Mouse (Mus musculus) ES-E14 (cell line): ENCODE measurements around the gene Amhr2. TPM values are rescaled to one million over a fixed set of nuclear protein-coding genes. Genes with fewer than 3 reads are reported as not detected.
A peak's percentile ranks its signal among the peaks of the same experiment; 100 is the strongest.

Experiments
- DNase-seq: peaks from one replicate; pipeline ENCODE4 v3.0.0-alpha.2; 2013; ENCODE audit warnings: low read depth, low spot score
- H3K27ac ChIP-seq: 2 replicates; pipeline ENCODE4 v1.5.1; 2012; ENCODE audit warnings: low read depth, mild to moderate bottlenecking, low read length, moderate library complexity, mixed read lengths; ENCODE audit not compliant: poor library complexity, insufficient read depth, severe bottlenecking
- H3K36me3 ChIP-seq: 2 replicates; pipeline ENCODE4 v1.6.1; 2012; ENCODE audit warnings: mild to moderate bottlenecking, low read length, moderate library complexity, mixed read lengths; ENCODE audit not compliant: control insufficient read depth, poor library complexity, insufficient read depth, severe bottlenecking
- H3K4me1 ChIP-seq, 2 experiments: fragments of 150-350 bp in 1 of 2; sonication (generic) in 1 of 2; 2 replicates each; pipeline ENCODE4 v1.6.1; 2012; ENCODE audit warnings: low read length in 2 of 2, mild to moderate bottlenecking in 1 of 2, mixed read lengths in 1 of 2; ENCODE audit not compliant: control insufficient read depth in 2 of 2, insufficient read depth in 2 of 2, poor library complexity in 1 of 2
- H3K4me3 ChIP-seq, 2 experiments: fragments of 150-350 bp in 1 of 2; sonication (generic) in 1 of 2; 2 replicates each; pipeline ENCODE4 v1.5.1; 2012; ENCODE audit warnings: low read length in 2 of 2, low read depth in 1 of 2, mild to moderate bottlenecking in 1 of 2, mixed read lengths in 1 of 2; ENCODE audit not compliant: insufficient read depth in 1 of 2, poor library complexity in 1 of 2, severe bottlenecking in 1 of 2
- H3K9ac ChIP-seq: 2 replicates; pipeline ENCODE4 v1.6.1; 2012; ENCODE audit warnings: low read depth, mild to moderate bottlenecking, low read length, mixed read lengths; ENCODE audit not compliant: poor library complexity, insufficient read depth, severe bottlenecking
- H3K9me3 ChIP-seq: fragments of 150-350 bp; sonication (generic); 2 replicates; pipeline ENCODE4 v1.6.1; 2012; ENCODE audit warnings: low read depth, mild to moderate bottlenecking, low read length; ENCODE audit not compliant: control insufficient read depth, insufficient read depth
- CHD2 ChIP-seq: IDR thresholded peaks from 2 replicates; pipeline ENCODE4 v1.6.1; 2014; ENCODE audit warnings: mild to moderate bottlenecking, low read depth, low read length, inconsistent platforms
- HCFC1 ChIP-seq: IDR thresholded peaks from 2 replicates; pipeline ENCODE4 v1.6.1; 2012; ENCODE audit warnings: low read length, inconsistent platforms, borderline replicate concordance; ENCODE audit not compliant: insufficient read depth
- MAFK ChIP-seq: IDR thresholded peaks from 2 replicates; pipeline ENCODE4 v1.6.1; 2014; ENCODE audit warnings: mild to moderate bottlenecking, low read depth, low read length, inconsistent platforms; ENCODE audit not compliant: insufficient read depth
- ZC3H11A ChIP-seq: IDR thresholded peaks from 2 replicates; pipeline ENCODE4 v1.6.1; 2012; ENCODE audit warnings: low read depth, mild to moderate bottlenecking, inconsistent platforms, low read length, borderline replicate concordance
- ZNF384 ChIP-seq: IDR thresholded peaks from 2 replicates; pipeline ENCODE4 v1.6.1; 2012; ENCODE audit warnings: low read depth, low read length, inconsistent platforms
- in situ Hi-C, 2 experiments: fragments of 600-800 bp; cut with MboI; formaldehyde crosslinking; loops; one replicate each; pipeline ENCODE4 v1.15.1; 2025; ENCODE audit warnings: low sequenced_read_pairs in 2 of 2, inconsistent platforms in 1 of 2; ENCODE audit not compliant: unreplicated experiment in 2 of 2
- total RNA-seq: library from RNA; depleted of rRNA; stranded (reverse); fragments of 300-350 nt; gene quantifications from 2 replicates; pipeline ENCODE4 v1.2.3, GENCODE M21; 2012

The Amhr2 gene
- total RNA-seq, 1 experiment, result 5.6 TPM

DNA sequence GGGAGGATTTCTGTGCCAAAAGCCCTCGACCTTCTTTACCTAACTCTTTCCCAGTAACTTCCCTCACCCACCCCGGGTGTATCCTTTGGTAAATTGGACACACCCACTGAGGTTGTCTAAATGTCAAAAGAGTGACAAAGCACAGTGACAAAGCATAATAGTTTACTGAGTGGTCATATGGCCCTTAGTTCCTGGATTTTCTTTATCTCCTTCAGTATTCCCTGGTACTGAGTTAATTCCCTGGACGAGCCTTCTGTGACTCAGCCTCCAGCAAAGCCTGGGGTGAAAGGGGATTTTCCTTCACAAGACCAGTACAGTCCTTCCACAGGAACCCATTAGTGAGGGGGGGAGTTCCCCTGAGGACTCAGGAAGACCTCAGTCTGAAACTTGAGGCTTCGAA is 15.8 kb downstream of the Amhr2 start:
- TF ChIP-seq ZNF384 (no peak), CHD2 (no peak), HCFC1 (no peak), MAFK (peak; percentile 68)
- Histone ChIP-seq H3K27ac (peak overlapping the region; percentile 22; the same call in 1 of the 2 replicates), H3K4me1 (peaks cover 0 to 17% of the 10 kb centered on the region in 2 experiments; a peak in 2 of 4 replicates), H3K9me3 (no peaks in the 10 kb centered on the region), H3K36me3 (peaks cover 5% of the 10 kb centered on the region), H3K4me3 (peak overlapping the region; percentile 73 to 84), H3K9ac (peak overlapping the region; percentile 62; the same call in 1 of the 2 replicates)
- in situ Hi-C loops, result no loop called here
- no peak for DNase-seq

GRCm38 (mm10) chr15:102461430-102462075 is 16.4 kb downstream of the Amhr2 start:
- in situ Hi-C loops, result no loop called here
- Histone ChIP-seq H3K36me3 (peaks cover 5% of the 10 kb centered on the region), H3K9ac (0 out of 2 replicates have a peak overlapping the region, but pooled peaks have one; percentile 55), H3K4me1 (peaks cover 0 to 14% of the 10 kb centered on the region in 2 experiments; a peak in 2 of 4 replicates), H3K27ac (peak overlapping the region; percentile 37; the same call in 1 of the 2 replicates), H3K9me3 (no peaks in the 10 kb centered on the region), H3K4me3 (peak overlapping the region; percentile 73 to 84)
- TF ChIP-seq MAFK (no peak), ZNF384 (peak; percentile 90)
- no peak for DNase-seq

GRCm38 (mm10) chr15:102463666-102464065 is 18.5 kb downstream of the Amhr2 start:
- Histone ChIP-seq H3K36me3 (peaks cover 5% of the 10 kb centered on the region), H3K9ac (no peak overlapping the region), H3K4me3 (no peak overlapping the region), H3K4me1 (peaks cover 0 to 14% of the 10 kb centered on the region in 2 experiments; a peak in 2 of 4 replicates), H3K27ac (no peak overlapping the region), H3K9me3 (no peaks in the 10 kb centered on the region)
- DNase-seq, result no peak
- in situ Hi-C loops, result no loop called here
- no peak for TF ChIP-seq HCFC1
- TF ChIP-seq CHD2, result no peak
- TF ChIP-seq ZC3H11A, result no peak
- no peak for TF ChIP-seq ZNF384
- no peak for TF ChIP-seq MAFK

GRCm38 (mm10) chr15:102468675-102469370 is 23.7 kb downstream of the Amhr2 start:
- DNase-seq, result no peak
- Histone ChIP-seq H3K36me3 (peaks cover 4% of the 10 kb centered on the region; the same call in 1 of the 2 replicates), H3K9ac (no peak overlapping the region), H3K4me1 (peaks cover 0 to 4% of the 10 kb centered on the region in 2 experiments; a peak in 1 of 4 replicates), H3K27ac (no peak overlapping the region), H3K9me3 (no peaks in the 10 kb centered on the region), H3K4me3 (no peak overlapping the region)
- TF ChIP-seq ZNF384 (no peak), MAFK (no peak), ZC3H11A (no peak), HCFC1 (no peak), CHD2 (no peak)
- in situ Hi-C loops, result no loop called here
